Mouse (Mus musculus) midbrain, embryonic 14.5 days (tissue): ENCODE results near the gene Il1rap. TPM values are rescaled to one million over a fixed set of nuclear protein-coding genes. Genes with fewer than 3 reads are reported as not detected.
A peak's percentile ranks its signal among the peaks of the same experiment; 100 is the strongest.

Experiments
- ATAC-seq: fragments of 200-750 bp; cut with Nextera tagmentation; 2 replicates; pipeline ENCODE4 v1.8.0; 2017; ENCODE audit warnings: moderate number of reproducible peaks, moderate library complexity; ENCODE audit not compliant: low FRiP score, low TSS enrichment
- DNase-seq: peaks from one replicate; pipeline ENCODE4 v3.0.0-alpha.2; 2015
- H3K27ac ChIP-seq: fragments of 300-500 bp; sonication (generic); replicated peaks from 2 replicates; pipeline ENCODE4 v1.5.1; 2014; ENCODE audit warnings: mild to moderate bottlenecking, low read depth, low read length, moderate library complexity
- H3K27me3 ChIP-seq: fragments of 300-500 bp; sonication (generic); 2 replicates; pipeline ENCODE4 v1.6.1; 2014; ENCODE audit warnings: low read length, control low read depth, mixed read lengths; ENCODE audit not compliant: control insufficient read depth, insufficient read depth
- H3K36me3 ChIP-seq: fragments of 300-500 bp; sonication (generic); 2 replicates; pipeline ENCODE4 v1.6.1; 2014; ENCODE audit warnings: low read length, control low read depth; ENCODE audit not compliant: control insufficient read depth, insufficient read depth
- H3K4me1 ChIP-seq: fragments of 300-500 bp; sonication (generic); 2 replicates; pipeline ENCODE4 v1.6.1; 2014; ENCODE audit warnings: mild to moderate bottlenecking, antibody characterized with exemption, low read length, control low read depth; ENCODE audit not compliant: control insufficient read depth, insufficient read depth
- H3K4me2 ChIP-seq: fragments of 300-500 bp; sonication (generic); 2 replicates; pipeline ENCODE4 v1.6.1; 2014; ENCODE audit warnings: mild to moderate bottlenecking, low read length, moderate library complexity
- H3K4me3 ChIP-seq: fragments of 300-500 bp; sonication (generic); replicated peaks from 2 replicates; pipeline ENCODE4 v1.5.1; 2014; ENCODE audit warnings: low read depth, low read length
- H3K9ac ChIP-seq: fragments of 300-500 bp; sonication (generic); replicated peaks from 2 replicates; pipeline ENCODE4 v1.6.1; 2014; ENCODE audit warnings: mild to moderate bottlenecking, low read length, moderate library complexity
- H3K9me3 ChIP-seq: fragments of 300-500 bp; sonication (generic); 2 replicates; pipeline ENCODE4 v1.6.1; 2016; ENCODE audit warnings: low read length, control low read depth, mixed read lengths; ENCODE audit not compliant: control insufficient read depth
- WGBS: fragments of 180-500 bp; shearing (Covaris S2); extraction: QIAGEN DNeasy Blood & Tissue Kit; methylation state at CpG from one replicate; pipeline ENCODE4 v1.1.7; 2014; 5-methylcytosine and 5-hydroxymethylcytosine counted together
- polyA plus RNA-seq: library from polyadenylated mRNA; unstranded; fragments of >200 nt; fragmentation: Nextera tagmentation; extraction: Ambion mirVana; gene quantifications from 2 replicates; pipeline ENCODE4 v1.2.1, GENCODE M21; 2014

Il1rap gene
- 6.1 and 8.5 TPM in 2 replicates for polyA plus RNA-seq

- peak within 1 kb of the TSS; percentile 62 for H3K9ac ChIP-seq
- DNase-seq (peak; percentile 93), ATAC-seq (peak; percentile 94)
- H3K4me3 ChIP-seq = peak within 1 kb of the TSS; percentile 60
- H3K36me3 ChIP-seq = no peaks in the 10 kb centered on the region
- H3K4me2 ChIP-seq = peak within 1 kb of the TSS; percentile 87
- H3K27ac ChIP-seq = 0 out of 2 replicates have a peak within 1 kb of the TSS, but pooled peaks have one; percentile 20
- WGBS = 2% methylated on average over 51 of the region's 51 CpGs
- 0 out of 2 replicates have a peak, but pooled peaks cover 4% of the 10 kb centered on the region for H3K4me1 ChIP-seq
- H3K27me3 ChIP-seq = no peaks in the 10 kb centered on the region
- H3K9me3 ChIP-seq = no peaks in the 10 kb centered on the region
Observed at GRCm38 (mm10) chr16:26581048-26581912, at the start of gene Il1rap. Gene Il1rap, plus strand, starts transcription at chr16:26581704.

- H3K9ac ChIP-seq = no peak overlapping the region
- H3K27me3 ChIP-seq = no peaks in the 10 kb centered on the region
- DNase-seq = no peak
- peaks cover 10% of the 10 kb centered on the region for H3K4me1 ChIP-seq
- WGBS = 92% methylated on average over 1 of the region's 1 CpGs
- no peak overlapping the region for H3K4me2 ChIP-seq
- no peak overlapping the region for H3K4me3 ChIP-seq
- ATAC-seq = no peak
- H3K9me3 ChIP-seq = no peaks in the 10 kb centered on the region
- H3K36me3 ChIP-seq = no peaks in the 10 kb centered on the region
- H3K27ac ChIP-seq = no peak overlapping the region
Observed at GRCm38 (mm10) chr16:26532287-26532686, 49.2 kb upstream of the Il1rap start.

- Histone ChIP-seq H3K9me3 (no peaks in the 10 kb centered on the region), H3K4me3 (no peak overlapping the region), H3K27ac (no peak overlapping the region), H3K36me3 (no peaks in the 10 kb centered on the region), H3K4me1 (peaks cover 9% of the 10 kb centered on the region; the same call in 1 of the 2 replicates), H3K9ac (no peak overlapping the region), H3K4me2 (no peak overlapping the region), H3K27me3 (no peaks in the 10 kb centered on the region)
- WGBS = 24% methylated on average over 7 of the region's 7 CpGs
- ATAC-seq = no peak
- peak; percentile 31 for DNase-seq
Observed at GRCm38 (mm10) chr16:26546170-26546878, 35.2 kb upstream of the Il1rap start.

GRCm38 (mm10) chr16:26546879-26547206 is 34.7 kb upstream of the Il1rap start:
- H3K4me2 ChIP-seq = no peak overlapping the region
- no peaks in the 10 kb centered on the region for H3K27me3 ChIP-seq
- H3K36me3 ChIP-seq = no peaks in the 10 kb centered on the region
- no peak for ATAC-seq
- no peak for DNase-seq
- no peak overlapping the region for H3K27ac ChIP-seq
- no peaks in the 10 kb centered on the region for H3K9me3 ChIP-seq
- no peak overlapping the region for H3K9ac ChIP-seq
- H3K4me3 ChIP-seq = no peak overlapping the region
- WGBS = 79% methylated on average over 1 of the region's 1 CpGs
- H3K4me1 ChIP-seq = peaks cover 9% of the 10 kb centered on the region; the same call in 1 of the 2 replicates

- no peak overlapping the region for H3K9ac ChIP-seq
Observed at GRCm38 (mm10) chr16:26549221-26549620, 32.3 kb upstream of the Il1rap start.

GRCm38 (mm10) chr16:26552234-26552633 is 29.3 kb upstream of the Il1rap start:
- Histone ChIP-seq H3K36me3 (no peaks in the 10 kb centered on the region), H3K9me3 (no peaks in the 10 kb centered on the region), H3K4me1 (no peaks in the 10 kb centered on the region), H3K27ac (no peak overlapping the region), H3K9ac (no peak overlapping the region), H3K4me2 (no peak overlapping the region), H3K4me3 (no peak overlapping the region), H3K27me3 (no peaks in the 10 kb centered on the region)
- ATAC-seq (no peak), DNase-seq (no peak)
- 91% methylated on average over 3 of the region's 3 CpGs for WGBS

More at GRCm38 (mm10) chr16:26549221-26549620, 32.3 kb upstream of the Il1rap start:
- ATAC-seq (no peak), DNase-seq (no peak)
- H3K4me3 ChIP-seq = no peak overlapping the region
- H3K4me1 ChIP-seq = peaks cover 9% of the 10 kb centered on the region; the same call in 1 of the 2 replicates
- no peaks in the 10 kb centered on the region for H3K9me3 ChIP-seq
- no peaks in the 10 kb centered on the region for H3K36me3 ChIP-seq
- H3K4me2 ChIP-seq = no peak overlapping the region
- H3K27me3 ChIP-seq = no peaks in the 10 kb centered on the region
- no peak overlapping the region for H3K27ac ChIP-seq
- 96% methylated on average over 2 of the region's 2 CpGs for WGBS

GRCm38 (mm10) chr16:26558797-26559196 is 22.7 kb upstream of the Il1rap start:
- H3K27me3 ChIP-seq = no peaks in the 10 kb centered on the region
- no peak overlapping the region for H3K27ac ChIP-seq
- ATAC-seq = no peak
- H3K9ac ChIP-seq = no peak overlapping the region
- H3K4me2 ChIP-seq = no peak overlapping the region
- H3K36me3 ChIP-seq = no peaks in the 10 kb centered on the region
- H3K4me1 ChIP-seq = no peaks in the 10 kb centered on the region
- H3K4me3 ChIP-seq = no peak overlapping the region
- WGBS = 89% methylated on average over 1 of the region's 1 CpGs
- no peaks in the 10 kb centered on the region for H3K9me3 ChIP-seq
- no peak for DNase-seq

- WGBS = 17% methylated on average over 2 of the region's 2 CpGs
- Histone ChIP-seq H3K9me3 (no peaks in the 10 kb centered on the region), H3K4me1 (no peaks in the 10 kb centered on the region), H3K36me3 (no peaks in the 10 kb centered on the region), H3K4me2 (no peak overlapping the region), H3K4me3 (no peak overlapping the region), H3K27ac (no peak overlapping the region), H3K9ac (no peak overlapping the region), H3K27me3 (no peaks in the 10 kb centered on the region)
- ATAC-seq = no peak
- DNase-seq = no peak
Observed at GRCm38 (mm10) chr16:26561743-26562142, 19.8 kb upstream of the Il1rap start.
